Mouse (Mus musculus): ENCODE data around the gene Prph.

- no peak for TF ChIP-seq POLR2A (IDR thresholded peaks at IDR 0.05; ENCODE audit: borderline replicate concordance, low read depth, low read length)
- no peak for TF ChIP-seq CTCF (IDR thresholded peaks at IDR 0.05; ENCODE audit: low read depth, low read length)
These were observed 19.1 kb downstream of the Prph start, which contains the start of gene Troap for GRCm38 (mm10) chr15:99074019-99074599.
